Mouse (Mus musculus): ENCODE results near the gene Traf3ip2.

The Traf3ip2 gene

GRCm38 (mm10) chr10:39674106-39674505 lies 61.4 kb downstream of the Traf3ip2 start:
- DNase-seq (ENCODE audit: extremely low spot score, low spot score) = no peak

- DNase-seq (ENCODE audit: extremely low spot score, low spot score) = no peak
These were observed 62.0 kb downstream of the Traf3ip2 start for GRCm38 (mm10) chr10:39674766-39675165.

GRCm38 (mm10) chr10:39678199-39678791 lies 65.6 kb downstream of the Traf3ip2 start:
- DNase-seq (ENCODE audit: extremely low spot score, low spot score) = no peak

GRCm38 (mm10) chr10:39681014-39681413 lies 68.3 kb downstream of the Traf3ip2 start:
- DNase-seq (ENCODE audit: extremely low spot score, low spot score) = no peak

GRCm38 (mm10) chr10:39682556-39682955 lies 69.8 kb downstream of the Traf3ip2 start:
- DNase-seq (ENCODE audit: extremely low spot score, low spot score) = no peak

GRCm38 (mm10) chr10:39683481-39683880 lies 70.7 kb downstream of the Traf3ip2 start:
- no peak for DNase-seq (ENCODE audit: extremely low spot score, low spot score)

GRCm38 (mm10) chr10:39686811-39687210 lies 74.1 kb downstream of the Traf3ip2 start:
- DNase-seq (ENCODE audit: extremely low spot score, low spot score) = no peak

- DNase-seq (ENCODE audit: extremely low spot score, low spot score) = no peak
These were observed 75.1 kb downstream of the Traf3ip2 start for GRCm38 (mm10) chr10:39687851-39688250.

GRCm38 (mm10) chr10:39691351-39692064 lies 78.8 kb downstream of the Traf3ip2 start:
- DNase-seq (ENCODE audit: extremely low spot score, low spot score) = no peak

GRCm38 (mm10) chr10:39692152-39692551 lies 79.4 kb downstream of the Traf3ip2 start:
- no peak for DNase-seq (ENCODE audit: extremely low spot score, low spot score)

All from neural tube, embryonic 10.5 days (tissue).